Mouse (Mus musculus) liver, postnatal 0 days (tissue): ENCODE results near the gene 1700018F24Rik.

Experiments used
- CTCF ChIP-seq: sonication (generic); IDR thresholded peaks from 2 replicates; pipeline ENCODE4 v1.5.1; 2016; ENCODE audit warnings: antibody characterized with exemption, low read depth
- EP300 ChIP-seq: IDR thresholded peaks from 2 replicates; pipeline ENCODE4 v1.6.1; 2016; ENCODE audit warnings: antibody characterized with exemption, low read depth, mild to moderate bottlenecking

DNA sequence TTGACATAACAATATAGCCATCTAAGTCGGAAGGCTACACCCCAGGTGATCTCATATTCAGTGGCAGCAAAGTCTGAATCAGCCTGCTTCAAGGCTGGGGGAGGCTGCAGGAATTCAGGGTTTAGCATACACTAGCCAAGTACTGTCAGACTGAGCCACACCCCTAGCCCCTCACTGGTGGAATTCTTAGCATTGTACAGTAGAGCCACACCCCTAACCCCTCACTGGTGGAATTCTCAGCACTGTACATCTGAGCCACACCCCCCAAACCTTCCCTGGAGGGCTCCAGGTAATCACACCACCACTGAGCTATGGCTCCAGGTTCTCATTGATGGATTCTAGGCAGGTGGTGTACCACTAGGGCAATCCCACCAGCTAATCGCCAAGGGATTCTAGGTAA, 16.7 kb downstream of the 1700018F24Rik start:
- TF ChIP-seq CTCF (no peak), EP300 (no peak)
